Mouse (Mus musculus) small intestine, adult 2 months (tissue): ENCODE measurements around the gene Timd2.

Source experiments
- CTCF ChIP-seq: fragments of 200-500 bp; IDR thresholded peaks from 2 replicates; pipeline ENCODE4 v1.5.1; 2012; ENCODE audit warnings: low read depth, mild to moderate bottlenecking, control low read depth, inconsistent platforms, low read length, moderate library complexity, mixed read lengths; ENCODE audit not compliant: insufficient replicate concordance, insufficient read length; ENCODE audit errors: extremely low read depth
- POLR2A ChIP-seq: fragments of 200-500 bp; IDR thresholded peaks from 2 replicates; pipeline ENCODE4 v1.6.1; 2012; ENCODE audit warnings: low read depth, mild to moderate bottlenecking, control low read depth, inconsistent platforms, low read length, moderate library complexity

DNA sequence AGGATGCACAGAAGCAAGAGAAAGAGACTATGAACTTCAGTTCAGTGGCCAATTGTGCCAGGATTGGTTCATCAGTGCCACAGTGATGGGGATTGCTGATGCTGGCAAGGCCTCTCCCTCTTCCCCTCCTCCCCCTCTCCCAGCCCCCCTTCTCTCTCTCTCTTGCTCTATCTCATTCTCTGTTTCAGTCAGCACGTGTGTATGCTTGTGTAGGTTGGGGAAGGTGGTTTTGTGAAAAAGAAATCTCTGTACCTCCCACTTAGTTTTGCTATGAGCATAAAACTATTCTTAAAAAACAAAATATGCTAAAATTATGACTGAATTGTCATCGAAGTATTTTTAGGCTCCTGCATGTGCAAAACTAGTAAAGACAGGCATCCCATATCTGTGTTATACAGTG is 38.9 kb downstream of the Timd2 start:
- TF ChIP-seq POLR2A, result no peak
- TF ChIP-seq CTCF, result no peak
